Mouse (Mus musculus): Measurements from ENCODE around the gene Arhgef28. TPM values are rescaled to one million over a fixed set of nuclear protein-coding genes. Genes with fewer than 3 reads are reported as not detected.

Gene Arhgef28
- total and polyA plus RNA-seq, 3 experiments, result 0.11 TPM; not detected in 2

GRCm38 (mm10) chr13:97948856-97949255 lies 257.4 kb downstream of the Arhgef28 start:
- DNase-seq (ENCODE audit: low spot score), result no peak
- Histone ChIP-seq H3K9me3 (replicated peaks) (no peaks in the 10 kb centered on the region), H3K4me3 (ENCODE audit: low read depth, low read length) (no peak overlapping the region), H3K4me1 (ENCODE audit: insufficient read depth, low read depth, low read length) (no peaks in the 10 kb centered on the region), H3K27me3 (ENCODE audit: insufficient read depth, low read length) (peaks cover 22% of the 10 kb centered on the region), H3K36me3 (replicated peaks) (no peaks in the 10 kb centered on the region)
- no peak for ATAC-seq (ENCODE audit: extremely low read depth, insufficient number of reproducible peaks, low FRiP score, poor library complexity, severe bottlenecking)
- no peak for TF ChIP-seq GATA2 (IDR thresholded peaks at IDR 0.05; ENCODE audit: borderline replicate concordance, low read depth, low read length)
- TF ChIP-seq CTCF (IDR thresholded peaks at IDR 0.05; ENCODE audit: low read depth, low read length), result no peak

GRCm38 (mm10) chr13:97947598-97947997 lies 258.6 kb downstream of the Arhgef28 start:
- H3K4me3 ChIP-seq (ENCODE audit: low read depth, low read length), result no peak overlapping the region
- no peaks in the 10 kb centered on the region for H3K9me3 ChIP-seq (replicated peaks)
- peaks cover 20% of the 10 kb centered on the region for H3K27me3 ChIP-seq (ENCODE audit: insufficient read depth, low read length)
- TF ChIP-seq TAL1 (conservative IDR thresholded peaks at IDR 0.05; ENCODE audit: low read depth, low read length) (no peak), GATA1 (IDR thresholded peaks at IDR 0.05; ENCODE audit: borderline replicate concordance, low read length) (no peak), POLR2AphosphoS5 (IDR thresholded peaks at IDR 0.05; ENCODE audit: insufficient replicate concordance, low read depth, low read length) (no peak)
- H3K36me3 ChIP-seq (replicated peaks), result no peaks in the 10 kb centered on the region
- no peaks in the 10 kb centered on the region for H3K4me1 ChIP-seq (ENCODE audit: insufficient read depth, low read depth, low read length)
- DNase-seq (ENCODE audit: low spot score) (no peak), ATAC-seq (ENCODE audit: extremely low read depth, insufficient number of reproducible peaks, low FRiP score, poor library complexity, severe bottlenecking) (no peak)

- H3K36me3 ChIP-seq (replicated peaks), result no peaks in the 10 kb centered on the region
- DNase-seq (ENCODE audit: low spot score) (no peak), ATAC-seq (ENCODE audit: extremely low read depth, insufficient number of reproducible peaks, low FRiP score, poor library complexity, severe bottlenecking) (no peak)
- no peak for TF ChIP-seq POLR2AphosphoS5 (IDR thresholded peaks at IDR 0.05; ENCODE audit: insufficient replicate concordance, low read depth, low read length)
- no peak for TF ChIP-seq TAL1 (conservative IDR thresholded peaks at IDR 0.05; ENCODE audit: low read depth, low read length)
- no peak for TF ChIP-seq GATA1 (IDR thresholded peaks at IDR 0.05; ENCODE audit: borderline replicate concordance, low read length)
- no peak for TF ChIP-seq CTCF (IDR thresholded peaks at IDR 0.05; ENCODE audit: low read depth, low read length)
- no peak for TF ChIP-seq GATA2 (IDR thresholded peaks at IDR 0.05; ENCODE audit: borderline replicate concordance, low read depth, low read length)
- H3K4me3 ChIP-seq (ENCODE audit: low read depth, low read length), result no peak overlapping the region
- no peaks in the 10 kb centered on the region for H3K4me1 ChIP-seq (ENCODE audit: insufficient read depth, low read depth, low read length)
- H3K27me3 ChIP-seq (ENCODE audit: insufficient read depth, low read length), result peaks cover 17% of the 10 kb centered on the region; the same call in 1 of the 2 replicates
- H3K9me3 ChIP-seq (replicated peaks), result no peaks in the 10 kb centered on the region
These were observed 259.8 kb downstream of the Arhgef28 start for GRCm38 (mm10) chr13:97946422-97946821.

GRCm38 (mm10) chr13:97941909-97942680 lies 264.1 kb downstream of the Arhgef28 start:
- no peak for DNase-seq (ENCODE audit: low spot score)
- no peaks in the 10 kb centered on the region for H3K9me3 ChIP-seq (replicated peaks)
- H3K4me1 ChIP-seq (ENCODE audit: insufficient read depth, low read depth, low read length), result no peaks in the 10 kb centered on the region
- peaks cover 16% of the 10 kb centered on the region for H3K27me3 ChIP-seq (ENCODE audit: insufficient read depth, low read length)
- TF ChIP-seq POLR2AphosphoS5 (IDR thresholded peaks at IDR 0.05; ENCODE audit: insufficient replicate concordance, low read depth, low read length) (no peak), CTCF (IDR thresholded peaks at IDR 0.05; ENCODE audit: low read depth, low read length) (no peak), TAL1 (conservative IDR thresholded peaks at IDR 0.05; ENCODE audit: low read depth, low read length) (no peak), GATA2 (IDR thresholded peaks at IDR 0.05; ENCODE audit: borderline replicate concordance, low read depth, low read length) (no peak), GATA1 (IDR thresholded peaks at IDR 0.05; ENCODE audit: borderline replicate concordance, low read length) (no peak)
- H3K36me3 ChIP-seq (replicated peaks), result no peaks in the 10 kb centered on the region
- H3K4me3 ChIP-seq (ENCODE audit: low read depth, low read length), result no peak overlapping the region
- no peak for ATAC-seq (ENCODE audit: extremely low read depth, insufficient number of reproducible peaks, low FRiP score, poor library complexity, severe bottlenecking)

GRCm38 (mm10) chr13:97941099-97941498 lies 265.1 kb downstream of the Arhgef28 start:
- Histone ChIP-seq H3K4me1 (ENCODE audit: insufficient read depth, low read depth, low read length) (no peaks in the 10 kb centered on the region), H3K36me3 (replicated peaks) (no peaks in the 10 kb centered on the region), H3K4me3 (ENCODE audit: low read depth, low read length) (no peak overlapping the region), H3K27me3 (ENCODE audit: insufficient read depth, low read length) (peaks cover 16% of the 10 kb centered on the region), H3K9me3 (replicated peaks) (no peaks in the 10 kb centered on the region)
- ATAC-seq (ENCODE audit: extremely low read depth, insufficient number of reproducible peaks, low FRiP score, poor library complexity, severe bottlenecking) (no peak), DNase-seq (ENCODE audit: low spot score) (no peak)
- no peak for TF ChIP-seq CTCF (IDR thresholded peaks at IDR 0.05; ENCODE audit: low read depth, low read length)
- no peak for TF ChIP-seq GATA1 (IDR thresholded peaks at IDR 0.05; ENCODE audit: borderline replicate concordance, low read length)
- no peak for TF ChIP-seq POLR2AphosphoS5 (IDR thresholded peaks at IDR 0.05; ENCODE audit: insufficient replicate concordance, low read depth, low read length)
- TF ChIP-seq GATA2 (IDR thresholded peaks at IDR 0.05; ENCODE audit: borderline replicate concordance, low read depth, low read length), result no peak
- no peak for TF ChIP-seq TAL1 (conservative IDR thresholded peaks at IDR 0.05; ENCODE audit: low read depth, low read length)

GRCm38 (mm10) chr13:97939433-97940160 lies 266.6 kb downstream of the Arhgef28 start:
- ATAC-seq (ENCODE audit: extremely low read depth, insufficient number of reproducible peaks, low FRiP score, poor library complexity, severe bottlenecking) (no peak), DNase-seq (ENCODE audit: low spot score) (no peak)
- H3K4me1 ChIP-seq (ENCODE audit: insufficient read depth, low read depth, low read length), result no peaks in the 10 kb centered on the region
- no peaks in the 10 kb centered on the region for H3K36me3 ChIP-seq (replicated peaks)
- H3K27me3 ChIP-seq (ENCODE audit: insufficient read depth, low read length), result peaks cover 15% of the 10 kb centered on the region
- H3K9me3 ChIP-seq (replicated peaks), result no peaks in the 10 kb centered on the region
- no peak overlapping the region for H3K4me3 ChIP-seq (ENCODE audit: low read depth, low read length)
- TF ChIP-seq GATA1 (IDR thresholded peaks at IDR 0.05; ENCODE audit: borderline replicate concordance, low read length) (no peak), POLR2AphosphoS5 (IDR thresholded peaks at IDR 0.05; ENCODE audit: insufficient replicate concordance, low read depth, low read length) (no peak), CTCF (IDR thresholded peaks at IDR 0.05; ENCODE audit: low read depth, low read length) (no peak), GATA2 (IDR thresholded peaks at IDR 0.05; ENCODE audit: borderline replicate concordance, low read depth, low read length) (no peak), TAL1 (conservative IDR thresholded peaks at IDR 0.05; ENCODE audit: low read depth, low read length) (no peak)
